Mouse (Mus musculus) lung, embryonic 16.5 days (tissue): Measurements from ENCODE around the gene Plekha4. TPM values are rescaled to one million over a fixed set of nuclear protein-coding genes. Genes with fewer than 3 reads are reported as not detected.
A peak's percentile ranks its signal among the peaks of the same experiment; 100 is the strongest.

ENCODE experiments used
- ATAC-seq: fragments of 200-750 bp; cut with Nextera tagmentation; 2 replicates; pipeline ENCODE4 v1.8.0; 2017; ENCODE audit warnings: low read depth, mild to moderate bottlenecking, moderate library complexity
- H3K27ac ChIP-seq: fragments of 300-500 bp; sonication (generic); 2 replicates; pipeline ENCODE4 v1.5.1; 2014; ENCODE audit warnings: mild to moderate bottlenecking, control low read depth, low read length
- H3K27me3 ChIP-seq: fragments of 300-500 bp; sonication (generic); 2 replicates; pipeline ENCODE4 v1.6.1; 2014; ENCODE audit warnings: low read depth, low read length, mixed read lengths; ENCODE audit not compliant: control insufficient read depth, insufficient read depth
- H3K36me3 ChIP-seq: fragments of 300-500 bp; sonication (generic); 2 replicates; pipeline ENCODE4 v1.6.1; 2014; ENCODE audit warnings: low read length; ENCODE audit not compliant: control insufficient read depth, insufficient read depth
- H3K4me1 ChIP-seq: fragments of 300-500 bp; sonication (generic); replicated peaks from 2 replicates; pipeline ENCODE4 v1.6.1; 2014; ENCODE audit warnings: low read length, mixed read lengths; ENCODE audit not compliant: control insufficient read depth, insufficient read depth
- H3K4me2 ChIP-seq: fragments of 300-500 bp; sonication (generic); 2 replicates; pipeline ENCODE4 v1.6.1; 2014; ENCODE audit warnings: low read depth, low read length, control low read depth
- H3K4me3 ChIP-seq: fragments of 300-500 bp; sonication (generic); 2 replicates; pipeline ENCODE4 v1.5.1; 2014; ENCODE audit warnings: mild to moderate bottlenecking, low read length, control low read depth
- H3K9ac ChIP-seq: fragments of 300-500 bp; sonication (generic); 2 replicates; pipeline ENCODE4 v1.6.1; 2014; ENCODE audit warnings: low read length, control low read depth
- H3K9me3 ChIP-seq: fragments of 300-500 bp; sonication (generic); 2 replicates; pipeline ENCODE4 v1.6.1; 2016; ENCODE audit warnings: low read length; ENCODE audit not compliant: control insufficient read depth
- WGBS: fragments of 180-500 bp; shearing (Covaris S2); extraction: QIAGEN DNeasy Blood & Tissue Kit; methylation state at CpG from one replicate; pipeline ENCODE4 v1.1.7; 2014; 5-methylcytosine and 5-hydroxymethylcytosine counted together
- polyA plus RNA-seq: library from polyadenylated mRNA; unstranded; fragments of >200 nt; fragmentation: Nextera tagmentation; extraction: Ambion mirVana; gene quantifications from 2 replicates; pipeline ENCODE4 v1.2.1, GENCODE M21; 2015

Gene Plekha4
- polyA plus RNA-seq, 1 experiment from 2014 or later: 2.3 TPM

- Histone ChIP-seq H3K4me1 (no peaks in the 10 kb centered on the region), H3K27me3 (no peaks in the 10 kb centered on the region), H3K9ac (no peak overlapping the region), H3K4me2 (no peak overlapping the region), H3K4me3 (no peak overlapping the region), H3K9me3 (no peaks in the 10 kb centered on the region; the same call in 1 of the 2 replicates), H3K27ac (no peak overlapping the region), H3K36me3 (no peaks in the 10 kb centered on the region)
- ATAC-seq: no peak
- WGBS: 80% methylated on average over 1 of the region's 1 CpGs
Measured at GRCm38 (mm10) chr7:45544525-45544924, 18.4 kb downstream of the Plekha4 start.

GRCm38 (mm10) chr7:45549641-45550436, 23.7 kb downstream of the Plekha4 start:
- ATAC-seq: no peak
- Histone ChIP-seq H3K4me3 (no peak overlapping the region), H3K4me1 (no peaks in the 10 kb centered on the region), H3K27me3 (no peaks in the 10 kb centered on the region), H3K9ac (no peak overlapping the region), H3K9me3 (no peaks in the 10 kb centered on the region), H3K27ac (no peak overlapping the region), H3K4me2 (no peak overlapping the region), H3K36me3 (no peaks in the 10 kb centered on the region)
- 86% methylated on average over 16 of the region's 16 CpGs for WGBS

- no peak overlapping the region for H3K4me2 ChIP-seq
- no peak overlapping the region for H3K9ac ChIP-seq
- ATAC-seq: no peak
- no peaks in the 10 kb centered on the region for H3K36me3 ChIP-seq
- 65% methylated on average over 11 of the region's 11 CpGs for WGBS
- H3K4me3 ChIP-seq: no peak overlapping the region
- H3K27me3 ChIP-seq: no peaks in the 10 kb centered on the region
- no peaks in the 10 kb centered on the region for H3K9me3 ChIP-seq
- H3K4me1 ChIP-seq: no peaks in the 10 kb centered on the region
- no peak overlapping the region for H3K27ac ChIP-seq
Measured at GRCm38 (mm10) chr7:45550821-45551511, 24.8 kb downstream of the Plekha4 start.

GRCm38 (mm10) chr7:45551512-45551883, 25.4 kb downstream of the Plekha4 start:
- 71% methylated on average over 8 of the region's 8 CpGs for WGBS
- no peaks in the 10 kb centered on the region for H3K9me3 ChIP-seq
- H3K9ac ChIP-seq: no peak overlapping the region
- ATAC-seq: no peak
- no peak overlapping the region for H3K4me3 ChIP-seq
- no peak overlapping the region for H3K27ac ChIP-seq
- H3K36me3 ChIP-seq: no peaks in the 10 kb centered on the region
- H3K27me3 ChIP-seq: no peaks in the 10 kb centered on the region
- no peak overlapping the region for H3K4me2 ChIP-seq
- H3K4me1 ChIP-seq: no peaks in the 10 kb centered on the region

GRCm38 (mm10) chr7:45553519-45553918, 27.4 kb downstream of the Plekha4 start:
- H3K4me1 ChIP-seq: no peaks in the 10 kb centered on the region
- no peaks in the 10 kb centered on the region for H3K36me3 ChIP-seq
- no peak overlapping the region for H3K4me2 ChIP-seq
- no peak overlapping the region for H3K4me3 ChIP-seq
- no peak for ATAC-seq
- no peaks in the 10 kb centered on the region for H3K27me3 ChIP-seq
- peak overlapping the region; percentile 39; the same call in 1 of the 2 replicates for H3K9ac ChIP-seq
- H3K9me3 ChIP-seq: no peaks in the 10 kb centered on the region
- H3K27ac ChIP-seq: no peak overlapping the region
- 58% methylated on average over 8 of the region's 8 CpGs for WGBS

GRCm38 (mm10) chr7:45553990-45554389, 27.9 kb downstream of the Plekha4 start:
- H3K9ac ChIP-seq: no peak overlapping the region
- ATAC-seq: no peak
- H3K27ac ChIP-seq: no peak overlapping the region
- H3K4me1 ChIP-seq: no peaks in the 10 kb centered on the region
- WGBS: 83% methylated on average over 2 of the region's 2 CpGs
- H3K4me3 ChIP-seq: no peak overlapping the region
- H3K36me3 ChIP-seq: no peaks in the 10 kb centered on the region
- H3K27me3 ChIP-seq: no peaks in the 10 kb centered on the region
- no peak overlapping the region for H3K4me2 ChIP-seq
- H3K9me3 ChIP-seq: no peaks in the 10 kb centered on the region

GRCm38 (mm10) chr7:45554744-45555143, 28.6 kb downstream of the Plekha4 start, which contains the start of gene Hsd17b14:
Gene Hsd17b14, plus strand, starts transcription at chr7:45554893.
- no peaks in the 10 kb centered on the region for H3K27me3 ChIP-seq
- H3K4me2 ChIP-seq: no peak within 1 kb of the TSS
- no peak for ATAC-seq
- no peaks in the 10 kb centered on the region for H3K4me1 ChIP-seq
- no peaks in the 10 kb centered on the region for H3K9me3 ChIP-seq
- H3K9ac ChIP-seq: no peak within 1 kb of the TSS
- 13% methylated on average over 8 of the region's 8 CpGs for WGBS
- H3K27ac ChIP-seq: no peak within 1 kb of the TSS
- H3K4me3 ChIP-seq: no peak within 1 kb of the TSS
- no peaks in the 10 kb centered on the region for H3K36me3 ChIP-seq

GRCm38 (mm10) chr7:45555787-45556186, 29.7 kb downstream of the Plekha4 start:
- no peak for ATAC-seq
- Histone ChIP-seq H3K9me3 (no peaks in the 10 kb centered on the region), H3K27ac (no peak overlapping the region), H3K36me3 (no peaks in the 10 kb centered on the region), H3K9ac (no peak overlapping the region), H3K4me2 (no peak overlapping the region), H3K4me3 (no peak overlapping the region), H3K4me1 (no peaks in the 10 kb centered on the region), H3K27me3 (no peaks in the 10 kb centered on the region)
- WGBS: 21% methylated on average over 8 of the region's 8 CpGs

- no peak overlapping the region for H3K9ac ChIP-seq
- peak; percentile 53; the same call in 1 of the 2 replicates for ATAC-seq
- 21% methylated on average over 5 of the region's 6 CpGs for whole genome bisulfite sequencing
Measured at GRCm38 (mm10) chr7:45558907-45559306, 32.8 kb downstream of the Plekha4 start.

More at GRCm38 (mm10) chr7:45558907-45559306, 32.8 kb downstream of the Plekha4 start:
- H3K4me3 ChIP-seq: no peak overlapping the region
- peaks cover 9% of the 10 kb centered on the region for H3K4me1 ChIP-seq
- no peaks in the 10 kb centered on the region for H3K9me3 ChIP-seq
- no peaks in the 10 kb centered on the region for H3K36me3 ChIP-seq
- peak overlapping the region; percentile 32; the same call in 1 of the 2 replicates for H3K27ac ChIP-seq
- no peaks in the 10 kb centered on the region for H3K27me3 ChIP-seq
- H3K4me2 ChIP-seq: no peak overlapping the region
